Comparison of ENCODE assay signal across 8 mouse cellular contexts in the genomic region with DNA sequence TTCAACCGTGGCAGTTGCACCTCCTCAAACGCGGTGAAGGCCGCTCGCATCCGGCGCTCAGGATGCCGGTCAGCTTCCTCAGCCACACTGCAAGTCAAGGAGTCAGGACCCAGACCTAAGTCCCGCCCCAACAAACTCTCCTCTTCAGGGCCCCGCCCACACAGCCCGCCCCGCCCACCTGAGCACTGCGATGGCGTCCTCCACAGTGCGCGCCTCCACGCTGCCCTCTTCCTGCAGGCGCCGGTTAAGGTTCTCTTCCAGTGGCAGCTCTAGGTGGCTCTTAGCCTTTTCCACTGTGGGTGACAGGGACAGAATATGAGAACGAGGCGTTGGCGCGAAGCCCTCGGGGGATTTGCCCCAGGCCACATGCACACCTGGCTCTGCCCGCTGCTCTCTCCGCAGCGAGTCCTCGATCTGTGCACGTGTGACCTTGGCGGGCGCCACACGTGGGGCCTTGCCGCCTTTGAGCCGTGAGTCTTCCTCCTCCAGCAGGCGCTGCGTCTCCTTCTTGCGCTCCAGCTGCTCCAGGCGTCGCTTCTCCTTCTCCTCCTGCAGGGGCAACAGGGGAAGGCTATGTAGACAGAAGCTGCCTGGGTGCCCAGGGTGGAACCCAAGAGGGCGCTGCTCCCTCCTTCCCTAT. TPM values are rescaled to one million over a fixed set of nuclear protein-coding genes. Genes with fewer than 3 reads are reported as not detected.
DNase-seq lines count a peak whose midpoint lies in the region; ATAC-seq lines count a peak whose summit lies in the region.

No protein-coding gene starts in this region.

- no peaks in the 10 kb centered on the region for H3K27me3 ChIP-seq in hindbrain, embryonic 12.5 days
- peaks cover 9% of the 10 kb centered on the region; the same call in 1 of the 2 replicates for H3K27me3 ChIP-seq in limb, embryonic 15.5 days
- H3K27me3 ChIP-seq in midbrain, embryonic 14.5 days (ENCODE audit: control insufficient read depth, insufficient read depth, low read length), result no peaks in the 10 kb centered on the region

- DNase-seq in adrenal gland, adult (ENCODE audit: inconsistent age in 2 of 2, low spot score in 1 of 2), result peak; percentile 61 to 80
- DNase-seq in adrenal gland, postnatal 4 days (ENCODE audit: low spot score in 2 of 2), result no peak
- DNase-seq in midbrain, embryonic 14.5 days, result peak; percentile 64
- peak; percentile 82 for DNase-seq in testis, postnatal 10 days (ENCODE audit: low spot score)
- DNase-seq in layer of hippocampus, postnatal 25 days (ENCODE audit: extremely low spot score in 1 of 2, low spot score in 1 of 2), result no peak

- peak overlapping the region; percentile 10; the same call in 1 of the 2 replicates for H3K4me3 ChIP-seq in hindbrain, embryonic 12.5 days
- H3K4me3 ChIP-seq in limb, embryonic 15.5 days, result peak overlapping the region; percentile 24
- H3K4me3 ChIP-seq in midbrain, embryonic 14.5 days (replicated peaks; ENCODE audit: low read depth, low read length), result no peak overlapping the region

- 11% methylated on average over 40 of the region's 40 CpGs for WGBS in hindbrain, embryonic 12.5 days
- WGBS in limb, embryonic 15.5 days, result 17% methylated on average over 40 of the region's 40 CpGs
- 12% methylated on average over 40 of the region's 40 CpGs for WGBS in midbrain, embryonic 14.5 days

- peaks cover 11% of the 10 kb centered on the region for H3K36me3 ChIP-seq in hindbrain, embryonic 12.5 days
- 0 out of 2 replicates have a peak, but pooled peaks cover 6% of the 10 kb centered on the region for H3K36me3 ChIP-seq in limb, embryonic 15.5 days
- peaks cover 11% of the 10 kb centered on the region for H3K36me3 ChIP-seq in midbrain, embryonic 14.5 days (ENCODE audit: control insufficient read depth, insufficient read depth, low read length)

- peak; percentile 36 for ATAC-seq in common myeloid progenitor, adult 5-6 weeks (replicated peaks; ENCODE audit: low read depth, poor library complexity, severe bottlenecking)
- no peak for ATAC-seq in hindbrain, embryonic 12.5 days (ENCODE audit: low FRiP score)
- no peak for ATAC-seq in limb, embryonic 15.5 days (ENCODE audit: insufficient number of reproducible peaks, low FRiP score, low TSS enrichment, low read depth)
- no peak for ATAC-seq in midbrain, embryonic 14.5 days (ENCODE audit: low FRiP score, low TSS enrichment)

- peak overlapping the region; percentile 53 for H3K9ac ChIP-seq in hindbrain, embryonic 12.5 days
- H3K9ac ChIP-seq in limb, embryonic 15.5 days, result no peak overlapping the region
- H3K9ac ChIP-seq in midbrain, embryonic 14.5 days (replicated peaks; ENCODE audit: low read length), result peak overlapping the region; percentile 13

- H3K27ac ChIP-seq in hindbrain, embryonic 12.5 days, result peak overlapping the region; percentile 81
- no peak overlapping the region for H3K27ac ChIP-seq in limb, embryonic 15.5 days
- peak overlapping the region; percentile 81 for H3K27ac ChIP-seq in midbrain, embryonic 14.5 days (replicated peaks; ENCODE audit: low read depth, low read length)

- peak overlapping the region; percentile 43 for H3K4me2 ChIP-seq in hindbrain, embryonic 12.5 days (replicated peaks)
- H3K4me2 ChIP-seq in limb, embryonic 15.5 days, result peak overlapping the region; percentile 39
- H3K4me2 ChIP-seq in midbrain, embryonic 14.5 days (ENCODE audit: low read length), result peak overlapping the region; percentile 34

- H3K9me3 ChIP-seq in hindbrain, embryonic 12.5 days (replicated peaks), result no peaks in the 10 kb centered on the region
- H3K9me3 ChIP-seq in limb, embryonic 15.5 days, result no peaks in the 10 kb centered on the region
- no peaks in the 10 kb centered on the region for H3K9me3 ChIP-seq in midbrain, embryonic 14.5 days (ENCODE audit: control insufficient read depth, low read length)

- H3K4me1 ChIP-seq in hindbrain, embryonic 12.5 days, result peaks cover 58% of the 10 kb centered on the region
- H3K4me1 ChIP-seq in limb, embryonic 15.5 days, result peaks cover 51% of the 10 kb centered on the region
- peaks cover 41% of the 10 kb centered on the region for H3K4me1 ChIP-seq in midbrain, embryonic 14.5 days (ENCODE audit: control insufficient read depth, insufficient read depth, low read length)

RNA-seq across cellular contexts. Expression of a gene that starts 5.1 kb away (rescaled TPM):
- 10 to 100 TPM; 36.8 to 38.6 TPM for total RNA-seq in adrenal gland, postnatal 4 days (2021)
- 28.6 and 40.6 TPM in 2 replicates for total RNA-seq in common myeloid progenitor, adult 5-6 weeks (2017)
- 131 and 139 TPM in 2 replicates for polyA plus RNA-seq in hindbrain, embryonic 12.5 days (2016; fragmentation: Nextera tagmentation; extraction: Ambion mirVana)
- 95.8 and 101 TPM in 2 replicates for polyA plus RNA-seq in limb, embryonic 15.5 days (2015; fragmentation: Nextera tagmentation; extraction: Ambion mirVana)
- polyA plus RNA-seq in midbrain, embryonic 14.5 days (2014; fragmentation: Nextera tagmentation; extraction: Ambion mirVana), result 149 and 178 TPM in 2 replicates
- 10 to 100 TPM; 92.7 to 95.6 TPM for total RNA-seq in layer of hippocampus, postnatal 25 days (2021)

RNA-seq across cellular contexts. Expression of a gene that starts 5.6 kb away (rescaled TPM):
- total RNA-seq in adrenal gland, postnatal 4 days (2021), result 1 to 10 TPM; 1.4 to 2.1 TPM
- total RNA-seq in common myeloid progenitor, adult 5-6 weeks (2017), result 0.18 and 1.3 TPM in 2 replicates
- polyA plus RNA-seq in hindbrain, embryonic 12.5 days (2016; fragmentation: Nextera tagmentation; extraction: Ambion mirVana), result 22.1 and 23.8 TPM in 2 replicates
- 2.3 and 3.1 TPM in 2 replicates for polyA plus RNA-seq in limb, embryonic 15.5 days (2015; fragmentation: Nextera tagmentation; extraction: Ambion mirVana)
- 13.3 and 16.0 TPM in 2 replicates for polyA plus RNA-seq in midbrain, embryonic 14.5 days (2014; fragmentation: Nextera tagmentation; extraction: Ambion mirVana)
- 10 to 100 TPM; 19.4 to 22.4 TPM for total RNA-seq in layer of hippocampus, postnatal 25 days (2021)

RNA-seq across cellular contexts. Expression of a gene that starts 23.9 kb away (rescaled TPM):
- total RNA-seq in adrenal gland, postnatal 4 days (2021), result under 1 TPM; 0.14 to 0.17 TPM
- total RNA-seq in common myeloid progenitor, adult 5-6 weeks (2017), result 0.10 and 0.14 TPM in 2 replicates
- polyA plus RNA-seq in hindbrain, embryonic 12.5 days (2016; fragmentation: Nextera tagmentation; extraction: Ambion mirVana), result 0.25 and 0.68 TPM in 2 replicates
- 0.44 and 0.70 TPM in 2 replicates for polyA plus RNA-seq in limb, embryonic 15.5 days (2015; fragmentation: Nextera tagmentation; extraction: Ambion mirVana)
- polyA plus RNA-seq in midbrain, embryonic 14.5 days (2014; fragmentation: Nextera tagmentation; extraction: Ambion mirVana), result 0.40 and 0.96 TPM in 2 replicates
- 10 to 100 TPM in 1 of 2 experiments, 1 to 10 TPM in 1; 6.9 to 10.5 TPM for total RNA-seq in layer of hippocampus, postnatal 25 days (2021)

RNA-seq across cellular contexts. Expression of a gene that starts 28.5 kb away (rescaled TPM):
- 1,000 to 10,000 TPM; 1,999 to 2,049 TPM for total RNA-seq in adrenal gland, postnatal 4 days (2021)
- 2,479 and 2,482 TPM in 2 replicates for total RNA-seq in common myeloid progenitor, adult 5-6 weeks (2017)
- 2,266 and 2,767 TPM in 2 replicates for polyA plus RNA-seq in hindbrain, embryonic 12.5 days (2016; fragmentation: Nextera tagmentation; extraction: Ambion mirVana)
- 3,854 and 4,707 TPM in 2 replicates for polyA plus RNA-seq in limb, embryonic 15.5 days (2015; fragmentation: Nextera tagmentation; extraction: Ambion mirVana)
- 2,701 and 2,857 TPM in 2 replicates for polyA plus RNA-seq in midbrain, embryonic 14.5 days (2014; fragmentation: Nextera tagmentation; extraction: Ambion mirVana)
- 100 to 1,000 TPM; 634 to 770 TPM for total RNA-seq in layer of hippocampus, postnatal 25 days (2021)

RNA-seq across cellular contexts. Expression of a gene that starts 29.2 kb away (rescaled TPM):
- total RNA-seq in adrenal gland, postnatal 4 days (2021), result 10 to 100 TPM; 14.6 to 15.7 TPM
- total RNA-seq in common myeloid progenitor, adult 5-6 weeks (2017), result 7.3 and 19.9 TPM in 2 replicates
- polyA plus RNA-seq in hindbrain, embryonic 12.5 days (2016; fragmentation: Nextera tagmentation; extraction: Ambion mirVana), result 9.8 and 11.1 TPM in 2 replicates
- 6.7 and 8.8 TPM in 2 replicates for polyA plus RNA-seq in limb, embryonic 15.5 days (2015; fragmentation: Nextera tagmentation; extraction: Ambion mirVana)
- polyA plus RNA-seq in midbrain, embryonic 14.5 days (2014; fragmentation: Nextera tagmentation; extraction: Ambion mirVana), result 7.1 and 7.5 TPM in 2 replicates
- total RNA-seq in layer of hippocampus, postnatal 25 days (2021), result 10 to 100 TPM; 15.0 to 18.7 TPM

Comparison
In these comparisons a context has a peak if more than half of its experiments do, and no peak if none do; other contexts are left out.
1. DNase-seq: peak in adrenal gland, adult (2 of 2), midbrain, embryonic 14.5 days (single experiment) and testis, postnatal 10 days (single experiment); none in adrenal gland, postnatal 4 days (0 of 2) and layer of hippocampus, postnatal 25 days (0 of 2).
2. Peak in every context shown above with its lines, with median percentiles within 50 percentile points of each other: H3K4me2 ChIP-seq.